Mouse (Mus musculus) lung, postnatal 0 days (tissue): Measurements from ENCODE around the gene Ccdc167.

ENCODE experiments used
- CTCF ChIP-seq: IDR thresholded peaks from 2 replicates; pipeline ENCODE4 v1.5.1; 2016; ENCODE audit warnings: antibody characterized with exemption, mild to moderate bottlenecking
- EP300 ChIP-seq: IDR thresholded peaks from 2 replicates; pipeline ENCODE4 v1.6.1; 2016; ENCODE audit warnings: antibody characterized with exemption, mild to moderate bottlenecking, control low read depth

DNA sequence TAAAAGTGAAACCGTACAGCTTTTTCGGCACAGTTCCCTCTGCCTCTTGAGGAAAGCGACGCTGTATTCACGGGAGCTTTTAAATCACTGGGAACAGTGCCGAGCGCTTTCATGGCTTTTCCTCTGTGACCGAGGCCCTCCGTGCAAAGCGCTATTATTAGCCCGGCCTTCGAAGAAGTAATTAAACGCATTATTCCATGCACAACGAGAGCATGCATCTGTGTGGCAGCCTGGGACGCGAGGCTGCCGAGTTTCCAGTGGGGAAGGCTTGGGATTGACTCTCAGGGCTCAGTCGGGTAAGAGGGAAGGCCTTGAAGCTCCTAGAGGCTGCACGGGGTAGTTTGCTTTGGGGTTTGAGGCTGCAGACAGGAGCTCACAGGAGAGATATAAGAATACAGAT lies 43.1 kb upstream of the Ccdc167 start:
- TF ChIP-seq EP300 (no peak), CTCF (no peak)
